In genomic region chr12:36381441-36382340, GRCm38 (mm10) we compare ENCODE assay signal across 8 mouse cellular contexts. TPM values are rescaled to one million over a fixed set of nuclear protein-coding genes. Genes with fewer than 3 reads are reported as not detected.
DNase-seq lines count a peak whose midpoint lies in the region; ATAC-seq and TF ChIP-seq lines count a peak whose summit lies in the region.

TSS of gene Ispd (plus strand) at chr12:36381450.
TSS of gene D630036H23Rik (minus strand) at chr12:36382181.

- intact Hi-C loops in gastrocnemius, postnatal 14 days (cut with DNase I; ENCODE audit: low total_unique reads): no loop called here

- no peaks in the 10 kb centered on the region for H3K36me3 ChIP-seq in megakaryocyte, embryonic 14.5 days (replicated peaks; ENCODE audit: low read length)

- no peaks in the 10 kb centered on the region; the same call in 1 of the 2 replicates for H3K4me1 ChIP-seq in cortical plate, adult 2 months (ENCODE audit: control insufficient read depth, insufficient read depth, low read length)
- peaks cover 13% of the 10 kb centered on the region for H3K4me1 ChIP-seq in megakaryocyte, embryonic 14.5 days

- H3K9me3 ChIP-seq in megakaryocyte, embryonic 14.5 days: no peaks in the 10 kb centered on the region

- H3K4me3 ChIP-seq in cortical plate, adult 2 months (ENCODE audit: insufficient read depth, low read length): peak within 1 kb of the TSS; percentile 50
- H3K4me3 ChIP-seq in megakaryocyte, embryonic 14.5 days (replicated peaks): peak within 1 kb of the TSS; percentile 94

- DNase-seq in adrenal gland, adult (ENCODE audit: inconsistent age in 2 of 2, low spot score in 1 of 2): peak; percentile 92 to 97
- peak; percentile 84 for DNase-seq in gastrocnemius, postnatal 14 days
- DNase-seq in left cerebral cortex, adult 9 months (ENCODE audit: low spot score in 2 of 2): peak; percentile 66 to 82
- DNase-seq in right cerebral cortex, adult 2 months (ENCODE audit: low spot score in 2 of 2): peak; percentile 88 to 90
- DNase-seq in urinary bladder, postnatal 10 days (ENCODE audit: low spot score): peak; percentile 56

- peak; percentile 74 for ATAC-seq in inflammation-experienced regulatory T-cells, adult 6 months

- TF ChIP-seq CTCF in cortical plate, adult 2 months (IDR thresholded peaks at IDR 0.05; ENCODE audit: extremely low read depth, insufficient read depth, low read length): no peak

- peaks cover 5% of the 10 kb centered on the region for H3K27me3 ChIP-seq in megakaryocyte, embryonic 14.5 days (replicated peaks)

- TF ChIP-seq POLR2A in cortical plate, adult 2 months (IDR thresholded peaks at IDR 0.05; ENCODE audit: extremely low read depth, insufficient read depth, low read length): peak; percentile 81

- peak within 1 kb of the TSS; percentile 98 for H3K27ac ChIP-seq in cortical plate, adult 2 months (ENCODE audit: insufficient read depth, low read length)

RNA-seq across cellular contexts. Expression of gene Ispd, which starts in this region (rescaled TPM):
- 4.8 and 5.2 TPM in 2 replicates for polyA plus RNA-seq in cortical plate, adult 2 months (2012; rRNA removed)
- total RNA-seq in gastrocnemius, postnatal 14 days (2021): 1 to 10 TPM; 6.1 to 6.5 TPM
- 1 to 10 TPM; 1.7 to 7.2 (median 6.5) TPM for polyA plus RNA-seq in inflammation-experienced regulatory T-cells, adult 6 months (2017; shearing (Covaris generic))
- 0.37 TPM in 1 of 2 replicates, not detected in the other for polyA plus RNA-seq in megakaryocyte, embryonic 14.5 days (2012; ENCODE audit: insufficient read depth, low replicate concordance)

RNA-seq across cellular contexts. Expression of gene D630036H23Rik, which starts in this region (rescaled TPM):
- polyA plus RNA-seq in cortical plate, adult 2 months (2012; rRNA removed): 1.0 and 1.1 TPM in 2 replicates
- total RNA-seq in gastrocnemius, postnatal 14 days (2021): 1 to 10 TPM; 1.3 to 1.6 TPM
- polyA plus RNA-seq in inflammation-experienced regulatory T-cells, adult 6 months (2017; shearing (Covaris generic)): under 1 TPM in 1 of 3 experiments, not detected in 2; 0.75 TPM
- polyA plus RNA-seq in megakaryocyte, embryonic 14.5 days (2012; ENCODE audit: insufficient read depth, low replicate concordance): 0.29 TPM in 1 of 2 replicates, not detected in the other

Comparison
In these comparisons a context has a peak if more than half of its experiments do, and no peak if none do; other contexts are left out.
1. Peak in every context shown above with its lines: DNase-seq, ATAC-seq, H3K4me3 ChIP-seq and H3K27ac ChIP-seq.